Mouse (Mus musculus): Measurements from ENCODE around the gene Ppp1r26.

Ppp1r26 gene

GRCm38 (mm10) chr2:28495801-28496595, 49.4 kb downstream of the Ppp1r26 start:
- ATAC-seq (ENCODE audit: insufficient number of reproducible peaks, low FRiP score, low TSS enrichment): no peak

GRCm38 (mm10) chr2:28496671-28497070, 50.1 kb downstream of the Ppp1r26 start, which contains the start of gene Gbgt1:
Gene Gbgt1 (plus strand): TSS chr2:28496891.
- no peak for ATAC-seq (ENCODE audit: insufficient number of reproducible peaks, low FRiP score, low TSS enrichment)

GRCm38 (mm10) chr2:28497561-28497960, 51.0 kb downstream of the Ppp1r26 start:
- no peak for ATAC-seq (ENCODE audit: insufficient number of reproducible peaks, low FRiP score, low TSS enrichment)

- ATAC-seq (ENCODE audit: insufficient number of reproducible peaks, low FRiP score, low TSS enrichment): no peak
These were observed 51.8 kb downstream of the Ppp1r26 start for GRCm38 (mm10) chr2:28498431-28498830.

- no peak for ATAC-seq (ENCODE audit: insufficient number of reproducible peaks, low FRiP score, low TSS enrichment)
These were observed 56.4 kb downstream of the Ppp1r26 start for GRCm38 (mm10) chr2:28502987-28503386.

GRCm38 (mm10) chr2:28504676-28505075, 58.1 kb downstream of the Ppp1r26 start:
- ATAC-seq (ENCODE audit: insufficient number of reproducible peaks, low FRiP score, low TSS enrichment): no peak
